Mouse (Mus musculus) CH12.LX (cell line): ENCODE measurements at regions not wholly inside any gene's neighbourhood (a gene's known extent, or its start where the extent isn't known, plus 50 kb on each side); places are given as distances from the start of the nearest gene placed in this dataset.

Experiments
- DNase-seq: peaks from one replicate; pipeline ENCODE4 v3.0.0-alpha.2; 2013; ENCODE audit errors: extremely low read depth
- H3K27ac ChIP-seq: 2 replicates; pipeline ENCODE4 v1.5.1; 2012; ENCODE audit warnings: low read depth, mild to moderate bottlenecking, control low read depth, moderate library complexity; ENCODE audit not compliant: insufficient read depth
- H3K27me3 ChIP-seq: replicated peaks from 2 replicates; pipeline ENCODE3; 2012; ENCODE audit warnings: inconsistent platforms
- H3K36me3 ChIP-seq, 2 experiments: replicated peaks in 1 of 2; 2 replicates each; pipeline versions ENCODE3 to v1.6.1; 2012; ENCODE audit warnings: inconsistent platforms in 1 of 2, low read length in 1 of 2, mild to moderate bottlenecking in 1 of 2, mixed read lengths in 1 of 2, moderate library complexity in 1 of 2; ENCODE audit not compliant: control insufficient read depth in 1 of 2, insufficient read depth in 1 of 2
- H3K4me1 ChIP-seq, 2 experiments: 2 replicates each; pipeline ENCODE4 v1.6.1; 2012; ENCODE audit warnings: inconsistent platforms in 1 of 2, moderate library complexity in 1 of 2; ENCODE audit not compliant: insufficient read depth in 2 of 2, control insufficient read depth in 1 of 2
- H3K4me2 ChIP-seq: 2 replicates; pipeline ENCODE4 v1.6.1; 2012; ENCODE audit warnings: low read depth, mild to moderate bottlenecking, control low read depth; ENCODE audit not compliant: poor library complexity, insufficient read depth, severe bottlenecking
- H3K4me3 ChIP-seq, 3 experiments: fragments of 150-350 bp in 1 of 3; sonication (generic) in 1 of 3; replicated peaks in 1 of 3; 2 replicates each; pipeline versions ENCODE3 to v1.5.1; 2011 to 2012; ENCODE audit warnings: low read depth in 2 of 3, low read length in 2 of 3, mild to moderate bottlenecking in 2 of 3, moderate library complexity in 2 of 3, control low read depth in 1 of 3, improper control_type of control experiment in 1 of 3, inconsistent platforms in 1 of 3, mixed read lengths in 1 of 3; ENCODE audit not compliant: poor library complexity in 1 of 3
- H3K79me2 ChIP-seq: replicated peaks from 2 replicates; pipeline ENCODE4 v1.6.1; 2012; ENCODE audit warnings: mild to moderate bottlenecking, moderate library complexity; ENCODE audit not compliant: control insufficient read depth, poor library complexity, insufficient read depth, severe bottlenecking; ENCODE audit errors: extremely low read depth
- H3K9ac ChIP-seq: 2 replicates; pipeline ENCODE4 v1.6.1; 2012; ENCODE audit warnings: low read depth, mild to moderate bottlenecking, control low read depth, moderate library complexity; ENCODE audit not compliant: insufficient read depth
- H3K9me3 ChIP-seq: replicated peaks from 2 replicates; pipeline ENCODE3; 2012; ENCODE audit warnings: low read length, inconsistent platforms, mixed read lengths
- BHLHE40 ChIP-seq: IDR thresholded peaks from 2 replicates; pipeline ENCODE4 v1.6.1; 2011; ENCODE audit warnings: mild to moderate bottlenecking, low read depth, low read length, improper control_type of control experiment
- CTCF ChIP-seq, 2 experiments: IDR thresholded peaks in 1 of 2; conservative IDR thresholded peaks in 1 of 2; 2 replicates each; pipeline ENCODE4 v1.5.1; 2011 to 2012; ENCODE audit warnings: low read depth in 2 of 2, low read length in 2 of 2, improper control_type of control experiment in 1 of 2, inconsistent platforms in 1 of 2, mild to moderate bottlenecking in 1 of 2, moderate library complexity in 1 of 2
- E2F4 ChIP-seq: IDR thresholded peaks from 2 replicates; pipeline ENCODE4 v1.6.1; 2011; ENCODE audit warnings: low read depth, low read length, improper control_type of control experiment; ENCODE audit not compliant: insufficient replicate concordance
- EP300 ChIP-seq: IDR thresholded peaks from 2 replicates; pipeline ENCODE4 v1.6.1; 2011; ENCODE audit warnings: low read length, improper control_type of control experiment
- ETS1 ChIP-seq: conservative IDR thresholded peaks from 2 replicates; pipeline ENCODE4 v1.6.1; 2012; ENCODE audit warnings: low read depth, mild to moderate bottlenecking, inconsistent platforms, low read length, improper control_type of control experiment, moderate library complexity
- GABPA ChIP-seq: IDR thresholded peaks from 2 replicates; pipeline ENCODE4 v1.6.1; 2012; ENCODE audit warnings: low read depth, low read length, improper control_type of control experiment, inconsistent platforms; ENCODE audit not compliant: insufficient replicate concordance
- JUND ChIP-seq: conservative IDR thresholded peaks from 2 replicates; pipeline ENCODE4 v1.6.1; 2011; ENCODE audit warnings: low read depth, low read length, improper control_type of control experiment
- MAFK ChIP-seq: IDR thresholded peaks from 2 replicates; pipeline ENCODE4 v1.6.1; 2011; ENCODE audit warnings: low read length, improper control_type of control experiment; ENCODE audit not compliant: insufficient replicate concordance
- MAX ChIP-seq: IDR thresholded peaks from 2 replicates; pipeline ENCODE4 v1.6.1; 2011; ENCODE audit warnings: low read length, improper control_type of control experiment
- MEF2A ChIP-seq: IDR thresholded peaks from 2 replicates; pipeline ENCODE4 v1.6.1; 2014; ENCODE audit warnings: low read depth, mild to moderate bottlenecking, inconsistent platforms, low read length, improper control_type of control experiment, borderline replicate concordance
- MXI1 ChIP-seq: IDR thresholded peaks from 2 replicates; pipeline ENCODE4 v1.6.1; 2011; ENCODE audit warnings: mild to moderate bottlenecking, low read depth, low read length, improper control_type of control experiment
- MYC ChIP-seq: IDR thresholded peaks from 2 replicates; pipeline ENCODE4 v1.6.1; 2011; ENCODE audit warnings: low read depth, mild to moderate bottlenecking, improper control_type of control experiment, low read length
- NRF1 ChIP-seq: IDR thresholded peaks from 2 replicates; pipeline ENCODE4 v1.6.1; 2014; ENCODE audit warnings: low read depth, mild to moderate bottlenecking, inconsistent platforms, low read length, improper control_type of control experiment, moderate library complexity
- POLR2A ChIP-seq: IDR thresholded peaks from 2 replicates; pipeline ENCODE4 v1.6.1; 2011; ENCODE audit warnings: low read depth, mild to moderate bottlenecking, improper control_type of control experiment, low read length
- RAD21 ChIP-seq: IDR thresholded peaks from 2 replicates; pipeline ENCODE4 v1.6.1; 2011; ENCODE audit warnings: low read depth, mild to moderate bottlenecking, low read length, improper control_type of control experiment, moderate library complexity
- RCOR1 ChIP-seq: conservative IDR thresholded peaks from 2 replicates; pipeline ENCODE4 v1.6.1; 2012; ENCODE audit warnings: low read depth, mild to moderate bottlenecking, inconsistent platforms, low read length, improper control_type of control experiment
- SIN3A ChIP-seq: IDR thresholded peaks from 2 replicates; pipeline ENCODE4 v1.6.1; 2012; ENCODE audit warnings: low read length, improper control_type of control experiment, inconsistent platforms
- TBP ChIP-seq: conservative IDR thresholded peaks from 2 replicates; pipeline ENCODE4 v1.6.1; 2011; ENCODE audit warnings: low read depth, low read length, improper control_type of control experiment
- TCF12 ChIP-seq: IDR thresholded peaks from 2 replicates; pipeline ENCODE4 v1.6.1; 2014; ENCODE audit warnings: low read depth, mild to moderate bottlenecking, inconsistent platforms, low read length, improper control_type of control experiment
- UBTF ChIP-seq: IDR thresholded peaks from 2 replicates; pipeline ENCODE4 v1.6.1; 2012; ENCODE audit warnings: low read depth, mild to moderate bottlenecking, inconsistent platforms, low read length, improper control_type of control experiment, moderate library complexity
- ZNF384 ChIP-seq: IDR thresholded peaks from 2 replicates; pipeline ENCODE4 v1.6.1; 2012; ENCODE audit warnings: low read depth, low read length, improper control_type of control experiment, inconsistent platforms
- dilution Hi-C: fragments of 300-500 bp; cut with MboI; formaldehyde crosslinking; loops from 2 replicates; pipeline ENCODE4 v1.14.3; 2020; ENCODE audit warnings: low sequenced_read_pairs; ENCODE audit not compliant: extremely low pct_unique_long_range_greater_than_20kb, extremely low pct_ligation_motif_present
- in situ Hi-C: fragments of 300-500 bp; cut with MboI; formaldehyde crosslinking; loops from 3 replicates; pipeline ENCODE4 v1.14.3; 2019; ENCODE audit warnings: low sequenced_read_pairs, low pct_ligation_motif_present, low pct_unique_long_range_greater_than_20kb, mixed read lengths

- Histone ChIP-seq H3K27ac (no peak overlapping the region), H3K4me1 (no peaks in the 10 kb centered on the region), H3K4me3 (no peak overlapping the region), H3K4me2 (no peak overlapping the region), H3K79me2 (no peaks in the 10 kb centered on the region), H3K9ac (no peak overlapping the region), H3K9me3 (no peaks in the 10 kb centered on the region), H3K27me3 (no peaks in the 10 kb centered on the region), H3K36me3 (no peaks in the 10 kb centered on the region)
- TF ChIP-seq POLR2A (no peak), MAFK (no peak), JUND (no peak)
- no peak for DNase-seq
- in situ Hi-C loops = no loop called here
- dilution Hi-C loops = no loop called here
Observed at GRCm38 (mm10) chr13:90280976-90281375, 191.6 kb upstream of the Xrcc4 start.

GRCm38 (mm10) chr13:90279786-90280382, 190.5 kb upstream of the Xrcc4 start:
- TF ChIP-seq NRF1 = no peak
- no peak for TF ChIP-seq CTCF (conservative IDR thresholded peaks at IDR 0.05 in 1 of 2, IDR thresholded peaks at IDR 0.05 in 1 of 2; ENCODE audit: low read depth in 2 of 2, low read length in 2 of 2)
- TF ChIP-seq RCOR1 = no peak
- no peak for TF ChIP-seq ETS1
- no peak for TF ChIP-seq MYC
- TF ChIP-seq UBTF = no peak
- TF ChIP-seq BHLHE40 = no peak
- no peak for TF ChIP-seq TCF12
- TF ChIP-seq RAD21 = no peak
- TF ChIP-seq SIN3A = no peak
- no peak for TF ChIP-seq MXI1
- TF ChIP-seq JUND = no peak
- TF ChIP-seq MAX = no peak
- TF ChIP-seq E2F4 = no peak
- no peak for TF ChIP-seq TBP
- TF ChIP-seq POLR2A = no peak
- TF ChIP-seq MEF2A = no peak
- TF ChIP-seq ZNF384 = no peak
- TF ChIP-seq GABPA = no peak
- no peak for TF ChIP-seq EP300
- Histone ChIP-seq H3K9me3 (no peaks in the 10 kb centered on the region), H3K27ac (no peak overlapping the region), H3K4me2 (no peak overlapping the region), H3K4me3 (no peak overlapping the region), H3K36me3 (no peaks in the 10 kb centered on the region), H3K27me3 (no peaks in the 10 kb centered on the region), H3K4me1 (no peaks in the 10 kb centered on the region), H3K9ac (no peak overlapping the region), H3K79me2 (no peaks in the 10 kb centered on the region)
- DNase-seq = no peak
- dilution Hi-C loops = no loop called here
- in situ Hi-C loops = no loop called here
